Mouse (Mus musculus): Measurements from ENCODE around the gene Tbc1d22b. TPM values are rescaled to one million over a fixed set of nuclear protein-coding genes. Genes with fewer than 3 reads are reported as not detected.
A peak's percentile ranks its signal among the peaks of the same experiment; 100 is the strongest.

Gene Tbc1d22b
- total and polyA plus RNA-seq, 2 experiments from 2014 or later: 29.3 to 38.8 TPM

GRCm38 (mm10) chr17:29579579-29580126 lies 30.1 kb downstream of the Tbc1d22b start:
- H3K9ac ChIP-seq: no peak overlapping the region
- DNase-seq: no peak
- TF ChIP-seq CTCF (IDR thresholded peaks at IDR 0.05; ENCODE audit: low read depth): no peak
- WGBS: 85% methylated on average over 4 of the region's 4 CpGs
- no peak for ATAC-seq
- no peak overlapping the region for H3K4me2 ChIP-seq (ENCODE audit: low read depth)
- peaks cover 5% of the 10 kb centered on the region; the same call in 1 of the 2 replicates for H3K4me1 ChIP-seq (ENCODE audit: insufficient read depth)
- H3K4me3 ChIP-seq (ENCODE audit: low read depth, low read length): no peak overlapping the region
- peaks cover 58% of the 10 kb centered on the region for H3K36me3 ChIP-seq (ENCODE audit: insufficient read depth)
- no peak overlapping the region for H3K27ac ChIP-seq (ENCODE audit: low read depth, low read length)
- no peaks in the 10 kb centered on the region for H3K9me3 ChIP-seq (ENCODE audit: low read length)
- H3K27me3 ChIP-seq (ENCODE audit: insufficient read depth, low read length): no peaks in the 10 kb centered on the region

GRCm38 (mm10) chr17:29583569-29583968 lies 34.0 kb downstream of the Tbc1d22b start:
- WGBS: 68% methylated on average over 5 of the region's 5 CpGs
- H3K9me3 ChIP-seq (ENCODE audit: low read length): no peaks in the 10 kb centered on the region
- H3K27ac ChIP-seq (ENCODE audit: low read depth, low read length): no peak overlapping the region
- no peaks in the 10 kb centered on the region for H3K27me3 ChIP-seq (ENCODE audit: insufficient read depth, low read length)
- peaks cover 30% of the 10 kb centered on the region for H3K36me3 ChIP-seq (ENCODE audit: insufficient read depth)
- no peak for TF ChIP-seq CTCF (IDR thresholded peaks at IDR 0.05; ENCODE audit: low read depth)
- H3K9ac ChIP-seq: no peak overlapping the region
- DNase-seq (no peak), ATAC-seq (no peak)
- H3K4me1 ChIP-seq (ENCODE audit: insufficient read depth): peaks cover 5% of the 10 kb centered on the region; the same call in 1 of the 2 replicates
- no peak overlapping the region for H3K4me2 ChIP-seq (ENCODE audit: low read depth)
- H3K4me3 ChIP-seq (ENCODE audit: low read depth, low read length): no peak overlapping the region

GRCm38 (mm10) chr17:29584306-29584705 lies 34.7 kb downstream of the Tbc1d22b start:
- Histone ChIP-seq H3K9ac (no peak overlapping the region), H3K4me2 (ENCODE audit: low read depth) (no peak overlapping the region), H3K27ac (ENCODE audit: low read depth, low read length) (no peak overlapping the region; the same call in 1 of the 2 replicates), H3K36me3 (ENCODE audit: insufficient read depth) (peaks cover 23% of the 10 kb centered on the region), H3K9me3 (ENCODE audit: low read length) (no peaks in the 10 kb centered on the region), H3K4me1 (ENCODE audit: insufficient read depth) (peaks cover 5% of the 10 kb centered on the region; the same call in 1 of the 2 replicates), H3K27me3 (ENCODE audit: insufficient read depth, low read length) (no peaks in the 10 kb centered on the region), H3K4me3 (ENCODE audit: low read depth, low read length) (no peak overlapping the region)
- ATAC-seq (peak; percentile 30; the same call in 1 of the 2 replicates), DNase-seq (no peak)
- no peak for TF ChIP-seq CTCF (IDR thresholded peaks at IDR 0.05; ENCODE audit: low read depth)
- 64% methylated on average over 5 of the region's 5 CpGs for WGBS

GRCm38 (mm10) chr17:29584737-29585136 lies 35.2 kb downstream of the Tbc1d22b start:
- WGBS: 43% methylated on average over 3 of the region's 3 CpGs
- ATAC-seq (peak; percentile 42), DNase-seq (peak; percentile 52)
- H3K4me2 ChIP-seq (ENCODE audit: low read depth): no peak overlapping the region
- no peaks in the 10 kb centered on the region for H3K27me3 ChIP-seq (ENCODE audit: insufficient read depth, low read length)
- H3K27ac ChIP-seq (ENCODE audit: low read depth, low read length): 0 out of 2 replicates have a peak overlapping the region, but pooled peaks have one; percentile 10
- no peak overlapping the region for H3K4me3 ChIP-seq (ENCODE audit: low read depth, low read length)
- H3K4me1 ChIP-seq (ENCODE audit: insufficient read depth): peaks cover 5% of the 10 kb centered on the region; the same call in 1 of the 2 replicates
- no peaks in the 10 kb centered on the region for H3K9me3 ChIP-seq (ENCODE audit: low read length)
- H3K36me3 ChIP-seq (ENCODE audit: insufficient read depth): peaks cover 19% of the 10 kb centered on the region
- no peak overlapping the region for H3K9ac ChIP-seq
- TF ChIP-seq CTCF (IDR thresholded peaks at IDR 0.05; ENCODE audit: low read depth): no peak

GRCm38 (mm10) chr17:29585446-29585845 lies 35.9 kb downstream of the Tbc1d22b start:
- TF ChIP-seq CTCF (IDR thresholded peaks at IDR 0.05; ENCODE audit: low read depth): no peak

GRCm38 (mm10) chr17:29586921-29587320 lies 37.3 kb downstream of the Tbc1d22b start:
- DNase-seq (no peak), ATAC-seq (no peak)
- no peak for TF ChIP-seq CTCF (IDR thresholded peaks at IDR 0.05; ENCODE audit: low read depth)
- peaks cover 5% of the 10 kb centered on the region for H3K36me3 ChIP-seq (ENCODE audit: insufficient read depth)
- no peak overlapping the region for H3K9ac ChIP-seq
- peaks cover 5% of the 10 kb centered on the region; the same call in 1 of the 2 replicates for H3K4me1 ChIP-seq (ENCODE audit: insufficient read depth)
- WGBS: 90% methylated on average over 9 of the region's 9 CpGs
- no peak overlapping the region for H3K27ac ChIP-seq (ENCODE audit: low read depth, low read length)
- no peak overlapping the region for H3K4me2 ChIP-seq (ENCODE audit: low read depth)
- no peaks in the 10 kb centered on the region for H3K27me3 ChIP-seq (ENCODE audit: insufficient read depth, low read length)
- H3K9me3 ChIP-seq (ENCODE audit: low read length): no peaks in the 10 kb centered on the region
- no peak overlapping the region for H3K4me3 ChIP-seq (ENCODE audit: low read depth, low read length)

More at GRCm38 (mm10) chr17:29585446-29585845, 35.9 kb downstream of the Tbc1d22b start:
- peaks cover 13% of the 10 kb centered on the region for H3K36me3 ChIP-seq (ENCODE audit: insufficient read depth)
- 82% methylated on average over 6 of the region's 6 CpGs for WGBS
- H3K27me3 ChIP-seq (ENCODE audit: insufficient read depth, low read length): no peaks in the 10 kb centered on the region
- H3K9ac ChIP-seq: no peak overlapping the region
- H3K4me3 ChIP-seq (ENCODE audit: low read depth, low read length): no peak overlapping the region
- no peaks in the 10 kb centered on the region for H3K9me3 ChIP-seq (ENCODE audit: low read length)
- no peak for DNase-seq
- no peak overlapping the region for H3K27ac ChIP-seq (ENCODE audit: low read depth, low read length)
- H3K4me2 ChIP-seq (ENCODE audit: low read depth): no peak overlapping the region
- no peak for ATAC-seq
- peaks cover 5% of the 10 kb centered on the region; the same call in 1 of the 2 replicates for H3K4me1 ChIP-seq (ENCODE audit: insufficient read depth)

GRCm38 (mm10) chr17:29589221-29589898 lies 39.8 kb downstream of the Tbc1d22b start:
- no peak for TF ChIP-seq CTCF (IDR thresholded peaks at IDR 0.05; ENCODE audit: low read depth)
- ATAC-seq: peak; percentile 78
- Histone ChIP-seq H3K36me3 (ENCODE audit: insufficient read depth) (peaks cover 4% of the 10 kb centered on the region), H3K27me3 (ENCODE audit: insufficient read depth, low read length) (no peaks in the 10 kb centered on the region), H3K4me1 (ENCODE audit: insufficient read depth) (peaks cover 1% of the 10 kb centered on the region; the same call in 1 of the 2 replicates), H3K9me3 (ENCODE audit: low read length) (no peaks in the 10 kb centered on the region), H3K9ac (no peak overlapping the region), H3K27ac (ENCODE audit: low read depth, low read length) (0 out of 2 replicates have a peak overlapping the region, but pooled peaks have one; percentile 21), H3K4me3 (ENCODE audit: low read depth, low read length) (no peak overlapping the region), H3K4me2 (ENCODE audit: low read depth) (no peak overlapping the region)
- 16% methylated on average over 11 of the region's 11 CpGs for WGBS
- peak; percentile 57 for DNase-seq
